Mouse (Mus musculus) myocyte (in vitro differentiated cells): Measurements from ENCODE around the gene Wfikkn2. TPM values are rescaled to one million over a fixed set of nuclear protein-coding genes. Genes with fewer than 3 reads are reported as not detected.
A peak's percentile ranks its signal among the peaks of the same experiment; 100 is the strongest.
"Not testable (repeated sequence)": the region's sequence is repeated elsewhere in the genome, so short reads cannot be mapped to it uniquely, and the experiment has no call there.

Experiments used
- H3K27me3 ChIP-seq: one replicate; pipeline ENCODE4 v1.6.1; 2011; ENCODE audit not compliant: control insufficient read depth, insufficient read depth, insufficient read length
- H3K36me3 ChIP-seq: one replicate; pipeline ENCODE4 v1.6.1; 2011; ENCODE audit not compliant: control insufficient read depth, insufficient read depth
- H3K4me2 ChIP-seq: one replicate; pipeline ENCODE4 v1.6.1; 2011; ENCODE audit warnings: low read depth, control low read depth
- H3K4me3 ChIP-seq: one replicate; pipeline ENCODE4 v1.5.1; 2011; ENCODE audit warnings: mild to moderate bottlenecking, control low read depth, moderate library complexity
- H3K79me2 ChIP-seq: one replicate; pipeline ENCODE4 v1.6.1; 2011; ENCODE audit not compliant: control insufficient read depth, insufficient read depth
- H3ac ChIP-seq: one replicate; pipeline ENCODE4 v1.6.1; 2011; ENCODE audit not compliant: control insufficient read depth, insufficient read length
- CEBPB ChIP-seq: IDR thresholded peaks from 2 replicates; pipeline ENCODE4 v1.6.1; 2011; ENCODE audit warnings: mild to moderate bottlenecking, moderate library complexity; ENCODE audit not compliant: poor library complexity, insufficient read depth, severe bottlenecking
- E2F4 ChIP-seq: IDR thresholded peaks from one replicate; pipeline ENCODE4 v1.6.1; 2011; ENCODE audit warnings: mild to moderate bottlenecking, control low read depth, moderate library complexity; ENCODE audit not compliant: insufficient read depth
- MAX ChIP-seq: IDR thresholded peaks from one replicate; pipeline ENCODE4 v1.6.1; 2011; ENCODE audit warnings: low read depth, mild to moderate bottlenecking, control low read depth
- MYOD1 ChIP-seq, 3 experiments: IDR thresholded peaks; one replicate each; pipeline ENCODE4 v1.6.1; 2011; ENCODE audit warnings: control low read depth in 2 of 3, low read depth in 2 of 3, mild to moderate bottlenecking in 2 of 3, moderate library complexity in 1 of 3; ENCODE audit not compliant: insufficient read length in 2 of 3, control insufficient read depth in 1 of 3
- MYOG ChIP-seq, 3 experiments: IDR thresholded peaks; one replicate each; pipeline ENCODE4 v1.6.1; 2011; ENCODE audit warnings: control low read depth in 2 of 3, low read depth in 2 of 3, mild to moderate bottlenecking in 2 of 3; ENCODE audit not compliant: insufficient read length in 2 of 3, control insufficient read depth in 1 of 3, insufficient read depth in 1 of 3
- POLR2A ChIP-seq: IDR thresholded peaks from one replicate; pipeline ENCODE4 v1.6.1; 2011; ENCODE audit warnings: low read depth, mild to moderate bottlenecking, control low read depth, moderate library complexity; ENCODE audit not compliant: insufficient read length
- POLR2AphosphoS2 ChIP-seq: IDR thresholded peaks from one replicate; pipeline ENCODE4 v1.6.1; 2011; ENCODE audit warnings: low read depth, control low read depth; ENCODE audit not compliant: insufficient read length
- REST ChIP-seq: IDR thresholded peaks from one replicate; pipeline ENCODE4 v1.6.1; 2011; ENCODE audit warnings: mild to moderate bottlenecking, control low read depth, moderate library complexity; ENCODE audit not compliant: insufficient read depth, insufficient read length
- SRF ChIP-seq: IDR thresholded peaks from one replicate; pipeline ENCODE4 v1.6.1; 2011; ENCODE audit warnings: low read depth; ENCODE audit not compliant: control insufficient read depth, insufficient read length
- TCF12 ChIP-seq: IDR thresholded peaks from one replicate; pipeline ENCODE4 v1.6.1; 2011; ENCODE audit warnings: mild to moderate bottlenecking, control low read depth; ENCODE audit not compliant: poor library complexity, insufficient read depth, severe bottlenecking
- TCF3 ChIP-seq: IDR thresholded peaks from one replicate; pipeline ENCODE4 v1.6.1; 2011; ENCODE audit warnings: low read depth, control low read depth; ENCODE audit not compliant: insufficient read length
- USF1 ChIP-seq: IDR thresholded peaks from one replicate; pipeline ENCODE4 v1.6.1; 2011; ENCODE audit warnings: low read depth, mild to moderate bottlenecking, control low read depth, moderate library complexity
- polyA plus RNA-seq: library from polyadenylated mRNA; unstranded; fragments of >200 nt; fragmentation: generic; extraction: Trizol; gene quantifications from one replicate; pipeline ENCODE4 v1.2.1, GENCODE M21; 2012; ENCODE audit warnings: missing spikeins

Wfikkn2 gene
- polyA plus RNA-seq, 1 experiment: 0.80 TPM

DNA sequence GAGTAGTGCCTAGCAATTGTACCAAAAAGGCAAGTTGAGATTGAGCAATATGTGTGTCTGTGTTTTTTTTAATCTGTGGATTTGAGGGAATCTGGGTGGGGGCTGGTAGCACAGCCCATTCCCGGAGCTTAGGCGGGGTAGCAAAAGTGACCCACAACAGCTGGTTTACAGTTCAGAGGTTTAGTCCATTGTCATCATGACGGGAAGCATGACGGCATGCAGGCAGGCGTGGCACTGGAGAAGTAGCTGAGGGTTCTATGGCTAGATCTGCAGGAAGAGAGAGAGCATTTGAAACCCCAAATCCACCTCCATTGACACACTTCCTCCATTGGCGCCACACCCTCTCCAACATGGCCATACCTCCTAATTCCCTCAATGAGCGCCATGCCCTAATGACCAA lies 24.1 kb upstream of the Wfikkn2 start:
- Histone ChIP-seq H3K4me3 (no peak overlapping the region), H3K36me3 (no peaks in the 10 kb centered on the region), H3K79me2 (no peaks in the 10 kb centered on the region), H3K27me3 (no peaks in the 10 kb centered on the region), H3ac (no peak overlapping the region), H3K4me2 (no peak overlapping the region)
- TF ChIP-seq REST (no peak), POLR2AphosphoS2 (no peak), CEBPB (peak; percentile 63; the same call in 1 of the 2 replicates), MYOD1 (IDR thresholded peaks at IDR 0.05; ENCODE audit: control insufficient read depth in 1 of 3, insufficient read length in 2 of 3, low read depth in 2 of 3) (peak in 1 of 3 experiments; percentile 38), MAX (no peak), MYOG (IDR thresholded peaks at IDR 0.05; ENCODE audit: control insufficient read depth in 1 of 3, insufficient read depth in 1 of 3, insufficient read length in 2 of 3, low read depth in 2 of 3) (peak in 1 of 3 experiments; percentile 70), TCF12 (peak; percentile 11), SRF (no peak), USF1 (no peak)

DNA sequence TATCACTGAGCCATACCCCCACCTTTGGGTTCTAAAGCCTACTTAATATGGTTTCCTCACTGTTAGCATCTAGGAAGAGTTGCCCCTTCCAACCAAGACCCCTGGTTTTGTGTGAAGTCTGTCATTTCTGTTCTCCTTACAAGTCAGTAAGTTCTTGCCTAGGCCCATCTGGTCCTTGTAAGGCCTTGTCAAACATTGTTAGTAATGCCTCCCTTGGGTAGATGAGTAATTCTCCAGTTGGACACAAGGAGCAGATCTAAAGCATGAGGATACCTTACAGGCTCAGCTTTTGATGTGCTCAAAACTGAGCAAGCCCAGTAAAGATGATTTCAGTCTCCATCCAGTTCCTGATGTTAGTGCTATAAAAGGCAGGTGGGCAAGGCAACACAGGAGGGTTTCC lies 23.0 kb upstream of the Wfikkn2 start:
- Histone ChIP-seq H3K79me2 (no peaks in the 10 kb centered on the region), H3K36me3 (no peaks in the 10 kb centered on the region), H3ac (no peak overlapping the region), H3K27me3 (no peaks in the 10 kb centered on the region), H3K4me3 (no peak overlapping the region), H3K4me2 (no peak overlapping the region)
- TF ChIP-seq TCF12 (no peak), TCF3 (no peak)

DNA sequence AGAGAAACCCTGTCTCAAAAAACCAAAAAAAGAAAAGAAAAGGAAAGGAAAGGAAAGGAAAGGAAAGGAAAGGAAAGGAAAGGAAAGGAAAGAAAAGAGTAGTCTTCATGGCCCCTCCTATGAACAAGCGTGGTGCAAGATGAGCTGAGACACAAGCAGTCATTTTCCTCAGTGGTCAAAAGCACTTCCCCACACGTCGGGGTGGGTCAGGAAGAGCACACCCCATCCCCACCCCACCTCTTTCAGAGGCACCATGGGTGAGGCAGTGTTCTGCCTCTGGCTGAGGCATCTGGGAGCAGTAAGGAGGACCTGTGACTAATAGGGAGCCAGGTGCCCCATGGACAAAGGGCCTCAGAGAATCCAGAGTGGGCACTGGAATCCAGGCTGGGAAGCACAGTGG lies 20.4 kb upstream of the Wfikkn2 start:
- H3ac ChIP-seq, H3K27me3 ChIP-seq, H3K4me2 ChIP-seq, H3K36me3 ChIP-seq, H3K79me2 ChIP-seq: not testable (repeated sequence)
- H3K4me3 ChIP-seq: peak overlapping the region; percentile 14

DNA sequence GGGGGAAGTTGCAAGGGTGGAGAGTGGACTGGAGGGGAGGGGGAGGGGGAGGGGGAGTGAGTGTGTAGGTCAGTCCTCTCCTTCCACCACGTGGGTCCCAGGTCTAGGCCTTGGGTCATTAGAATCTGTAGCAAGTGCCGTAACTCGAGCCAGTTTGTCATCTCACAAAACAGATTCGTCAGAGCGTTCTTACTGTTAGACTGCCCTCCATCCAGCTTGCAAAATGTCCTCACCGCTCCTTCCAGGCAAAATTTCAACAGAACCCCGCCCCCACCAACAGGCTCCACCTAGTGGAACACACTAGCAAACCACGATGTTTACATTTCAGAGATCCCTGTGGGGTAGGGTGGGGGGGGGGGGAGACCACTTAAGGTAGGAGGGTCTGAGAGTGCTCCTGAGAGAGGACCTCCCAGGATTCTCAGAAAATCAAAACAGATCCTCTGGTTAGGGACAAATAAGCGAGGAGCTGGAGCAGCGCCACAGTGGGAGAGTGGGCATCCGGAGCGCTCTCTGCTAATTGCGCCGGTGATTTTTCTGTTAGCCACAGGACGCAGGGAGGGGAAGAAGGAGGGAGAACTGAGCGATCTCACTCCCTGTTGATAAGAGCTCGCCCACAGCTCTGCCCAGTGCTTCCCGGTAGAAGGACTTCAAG lies 19.5 kb upstream of the Wfikkn2 start:
- Histone ChIP-seq H3K4me2 (peak overlapping the region; percentile 66), H3ac (no peak overlapping the region), H3K4me3 (peak overlapping the region; percentile 14), H3K27me3 (no peaks in the 10 kb centered on the region), H3K79me2 (no peaks in the 10 kb centered on the region), H3K36me3 (no peaks in the 10 kb centered on the region)
- no peak for TF ChIP-seq REST
- no peak for TF ChIP-seq TCF3
- no peak for TF ChIP-seq MYOD1 (IDR thresholded peaks at IDR 0.05; ENCODE audit: control insufficient read depth in 1 of 3, insufficient read length in 2 of 3, low read depth in 2 of 3)

DNA sequence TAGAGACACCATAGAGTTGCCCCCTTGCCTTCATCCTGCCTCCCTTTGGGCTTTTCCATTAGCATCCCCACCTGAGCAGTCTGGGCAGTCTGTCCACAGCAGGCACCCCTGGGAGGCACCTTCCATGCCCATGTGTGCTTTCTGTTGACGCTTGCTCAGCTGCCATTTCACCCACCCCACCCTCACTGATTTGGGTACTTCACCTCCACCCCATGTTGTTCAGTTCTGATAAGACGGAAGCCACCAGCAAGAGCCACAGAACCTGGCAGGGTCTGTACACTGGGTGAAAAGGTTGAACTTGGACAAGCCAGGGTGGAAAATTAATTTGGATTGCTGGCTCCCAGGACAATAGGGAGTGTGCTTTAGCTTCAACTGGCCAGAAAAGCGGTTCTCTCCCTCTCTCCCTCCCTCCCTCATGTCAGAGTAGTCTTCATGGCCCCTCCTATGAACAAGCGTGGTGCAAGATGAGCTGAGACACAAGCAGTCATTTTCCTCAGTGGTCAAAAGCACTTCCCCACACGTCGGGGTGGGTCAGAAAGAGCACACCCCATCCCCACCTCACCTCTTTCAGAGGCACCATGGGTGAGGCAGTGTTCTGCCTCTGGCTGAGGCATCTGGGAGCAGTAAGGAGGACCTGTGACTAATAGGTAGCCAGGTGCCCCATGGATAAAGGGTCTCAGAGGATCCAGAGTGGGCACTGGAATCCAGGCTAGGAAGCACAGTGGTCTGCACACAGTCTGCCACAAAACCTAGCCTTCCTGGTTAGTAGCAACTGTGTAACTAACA lies 16.0 kb upstream of the Wfikkn2 start:
- no peaks in the 10 kb centered on the region for H3K27me3 ChIP-seq
- H3K4me3 ChIP-seq: no peak overlapping the region
- H3K79me2 ChIP-seq: no peaks in the 10 kb centered on the region
- H3K4me2 ChIP-seq: no peak overlapping the region
- no peaks in the 10 kb centered on the region for H3K36me3 ChIP-seq
- TF ChIP-seq REST (no peak), CEBPB (no peak), POLR2AphosphoS2 (no peak), TCF3 (no peak), TCF12 (no peak), E2F4 (no peak), USF1 (no peak), MYOG (IDR thresholded peaks at IDR 0.05; ENCODE audit: control insufficient read depth in 1 of 3, insufficient read depth in 1 of 3, insufficient read length in 2 of 3, low read depth in 2 of 3) (no peak), SRF (no peak), MYOD1 (IDR thresholded peaks at IDR 0.05; ENCODE audit: control insufficient read depth in 1 of 3, insufficient read length in 2 of 3, low read depth in 2 of 3) (no peak), MAX (no peak), POLR2A (no peak)
- H3ac ChIP-seq: no peak overlapping the region
